Mouse (Mus musculus): ENCODE data around the gene H6pd.

- TF ChIP-seq POLR2A (IDR thresholded peaks at IDR 0.05; ENCODE audit: control insufficient read depth, low read depth, low read length), result no peak
- TF ChIP-seq CTCF (IDR thresholded peaks at IDR 0.05; ENCODE audit: control insufficient read depth, insufficient read depth, insufficient replicate concordance, low read depth, low read length), result no peak
Observed at GRCm38 (mm10) chr4:150013805-150014204, 5.0 kb upstream of the H6pd start.

All from testis, adult 2 months (tissue).